9 mouse cellular contexts compared by ENCODE assay signal in the genomic region with DNA sequence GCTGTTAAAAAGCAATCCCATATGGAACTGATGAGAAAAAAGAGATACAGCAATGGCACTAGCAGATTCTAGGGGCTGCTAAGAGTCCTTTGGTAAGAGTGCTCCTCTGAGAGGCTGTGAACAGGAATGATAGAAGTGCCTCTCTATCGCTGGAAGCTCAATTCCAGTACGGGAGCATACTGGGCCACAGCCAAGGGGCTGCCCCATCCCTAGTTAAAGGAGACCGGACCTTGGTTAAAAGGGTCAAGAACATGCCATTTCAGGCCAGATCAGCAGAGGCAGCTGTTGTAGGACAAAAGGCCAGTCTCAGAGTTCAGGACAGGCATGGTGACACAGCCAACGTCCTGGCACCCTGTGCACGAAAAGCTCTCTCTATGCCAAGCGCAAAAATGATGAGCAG. TPM values are rescaled to one million over a fixed set of nuclear protein-coding genes. Genes with fewer than 3 reads are reported as not detected.
A peak's percentile ranks its signal among the peaks of the same experiment; 100 is the strongest.
DNase-seq lines count a peak whose midpoint lies in the region; ATAC-seq and TF ChIP-seq lines count a peak whose summit lies in the region.
"Had no signal": no experiment of that assay in that cellular context is flagged by ENCODE, and none has a peak within 500 bp of the region (broad histone marks: within the 10 kb centered on the region; RNA-seq: fewer than 3 reads in every experiment).

No protein-coding gene starts in this region.

- no peak overlapping the region for H3K4me3 ChIP-seq in liver, postnatal 0 days (ENCODE audit: low read depth, low read length)
- H3K4me3 ChIP-seq: erythroblast, embryonic 14.5 days had no signal

- no peak overlapping the region for H3K4me2 ChIP-seq in liver, postnatal 0 days (ENCODE audit: low read depth, low read length)

- ATAC-seq in cerebellum, adult (ENCODE audit: insufficient number of reproducible peaks, low FRiP score, low TSS enrichment), result no peak
- ATAC-seq in liver, postnatal 0 days, result no peak

- TF ChIP-seq EP300 in liver, postnatal 0 days (IDR thresholded peaks at IDR 0.05; ENCODE audit: low read depth), result no peak

- H3K27ac ChIP-seq in liver, postnatal 0 days (ENCODE audit: low read depth), result no peak overlapping the region

- H3K36me3 ChIP-seq in liver, postnatal 0 days (replicated peaks; ENCODE audit: insufficient read depth, low read length), result no peaks in the 10 kb centered on the region

- no peaks in the 10 kb centered on the region for H3K4me1 ChIP-seq in liver, postnatal 0 days (ENCODE audit: insufficient read depth)

- no peak overlapping the region for H3K9ac ChIP-seq in liver, postnatal 0 days (replicated peaks)

- peak; percentile 59 for DNase-seq in cerebellum, adult 11-12 months
- peak; percentile 34 to 54 for DNase-seq in kidney, postnatal 25 days
- DNase-seq in kidney, adult 18-20 months, result no peak
- DNase-seq in cerebellum, adult 18-20 months, result peak; percentile 55 to 58
- peak; percentile 32 for DNase-seq in heart, postnatal 4 days
- no peak for DNase-seq in T-cell, adult 2 months (ENCODE audit: low spot score)
- no peak for DNase-seq in liver, postnatal 0 days

- H3K27me3 ChIP-seq in liver, postnatal 0 days (ENCODE audit: insufficient read depth, low read length), result peaks cover 16% of the 10 kb centered on the region

- H3K9me3 ChIP-seq in liver, postnatal 0 days (ENCODE audit: low read length), result no peaks in the 10 kb centered on the region

- TF ChIP-seq CTCF in liver, postnatal 0 days (IDR thresholded peaks at IDR 0.05; ENCODE audit: low read depth), result no peak

- 83% methylated on average over 6 of the region's 6 CpGs for WGBS in liver, postnatal 0 days (ENCODE audit: insufficient replicate concordance)

RNA-seq across cellular contexts. Expression of a gene that starts 1.4 kb away (rescaled TPM):
- 1 to 10 TPM in 1 of 2 experiments, under 1 TPM in 1; 0.95 to 1.3 TPM for total RNA-seq in heart, postnatal 4 days (2021)
- polyA plus RNA-seq in liver, postnatal 0 days (2015; fragmentation: Nextera tagmentation; extraction: Ambion mirVana), result 0.07 and 0.11 TPM in 2 replicates
- polyA plus RNA-seq: erythroblast, embryonic 14.5 days had no signal

RNA-seq across cellular contexts. Expression of a gene that starts 26.2 kb away (rescaled TPM):
- total RNA-seq in heart, postnatal 4 days (2021), result 1 to 10 TPM; 9.4 to 9.5 TPM
- polyA plus RNA-seq in liver, postnatal 0 days (2015; fragmentation: Nextera tagmentation; extraction: Ambion mirVana), result 0.63 and 0.66 TPM in 2 replicates

Comparison
In these comparisons a context has a peak if more than half of its experiments do, and no peak if none do; other contexts are left out.
1. DNase-seq: peak in cerebellum, adult 11-12 months (single experiment), kidney, postnatal 25 days (2 of 2), cerebellum, adult 18-20 months (2 of 2) and heart, postnatal 4 days (single experiment); none in kidney, adult 18-20 months (single experiment), T-cell, adult 2 months (single experiment) and liver, postnatal 0 days (single experiment).